Mouse (Mus musculus): ENCODE measurements around the gene Atf1.

DNA sequence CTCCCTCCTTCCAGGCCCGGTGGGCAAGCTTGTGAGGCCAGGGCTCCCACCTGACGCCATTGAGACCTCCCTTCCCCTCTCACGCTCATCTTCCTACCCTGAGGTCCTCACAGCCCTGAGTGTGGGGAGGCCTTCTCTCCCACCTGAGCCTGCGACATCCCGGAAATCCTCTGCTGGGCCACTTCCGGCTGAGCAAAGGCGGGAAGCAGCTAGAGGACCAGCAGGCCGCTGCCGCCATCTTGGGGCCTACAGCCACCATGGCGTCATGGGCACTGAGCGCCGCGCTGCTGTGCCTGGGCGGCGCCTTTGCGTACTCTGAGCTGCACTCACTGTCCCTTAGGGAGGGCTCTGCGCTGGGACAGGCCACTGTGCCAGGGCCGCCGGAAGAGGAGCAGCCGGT, 53.0 kb downstream of the Atf1 start, which contains the start of gene Tmprss12:
- TF ChIP-seq CTCF (IDR thresholded peaks at IDR 0.05; ENCODE audit: low read depth) (no peak), EP300 (optimal IDR thresholded peaks at IDR 0.05) (no peak)
